Mouse (Mus musculus): Measurements from ENCODE around the gene Smagp. TPM values are rescaled to one million over a fixed set of nuclear protein-coding genes. Genes with fewer than 3 reads are reported as not detected.

The Smagp gene
- total and polyA plus RNA-seq, 3 experiments, result 0.55 to 7.0 (median 3.2) TPM

GRCm38 (mm10) chr15:100575366-100575765, 61.4 kb downstream of the Smagp start:
- DNase-seq (ENCODE audit: extremely low read depth), result no peak
- peaks cover 0 to 15% of the 10 kb centered on the region in 2 experiments for H3K36me3 ChIP-seq (replicated peaks in 1 of 2; ENCODE audit: control insufficient read depth in 1 of 2, insufficient read depth in 1 of 2, low read length in 1 of 2)
- TF ChIP-seq NELFE (IDR thresholded peaks at IDR 0.05; ENCODE audit: low read depth, low read length) (no peak), TCF12 (IDR thresholded peaks at IDR 0.05; ENCODE audit: low read depth, low read length) (no peak), EP300 (IDR thresholded peaks at IDR 0.05; ENCODE audit: low read length) (no peak), JUND (conservative IDR thresholded peaks at IDR 0.05; ENCODE audit: low read depth, low read length) (no peak), ZC3H11A (IDR thresholded peaks at IDR 0.05; ENCODE audit: low read depth, low read length) (no peak), USF2 (conservative IDR thresholded peaks at IDR 0.05; ENCODE audit: low read depth, low read length) (no peak), UBTF (IDR thresholded peaks at IDR 0.05; ENCODE audit: low read depth, low read length) (no peak), JUN (IDR thresholded peaks at IDR 0.05; ENCODE audit: insufficient read depth, low read depth, low read length) (no peak), RAD21 (IDR thresholded peaks at IDR 0.05; ENCODE audit: low read depth, low read length) (no peak), MXI1 (IDR thresholded peaks at IDR 0.05; ENCODE audit: low read depth, low read length) (no peak)
- dilution Hi-C loops (cut with MboI; ENCODE audit: extremely low pct_ligation_motif_present, extremely low pct_unique_long_range_greater_than_20kb, low sequenced_read_pairs), result no loop called here
- in situ Hi-C loops (cut with MboI; ENCODE audit: low pct_ligation_motif_present, low pct_unique_long_range_greater_than_20kb, low sequenced_read_pairs), result no loop called here
- no peaks in the 10 kb centered on the region for H3K4me1 ChIP-seq (ENCODE audit: control insufficient read depth in 1 of 2, insufficient read depth in 2 of 2)
- H3K4me3 ChIP-seq (replicated peaks in 1 of 3; ENCODE audit: low read depth in 2 of 3, low read length in 2 of 3, poor library complexity in 1 of 3), result no peak overlapping the region
- no peaks in the 10 kb centered on the region for H3K27me3 ChIP-seq (replicated peaks)
- no peak overlapping the region for H3K9ac ChIP-seq (ENCODE audit: insufficient read depth, low read depth)
- no peaks in the 10 kb centered on the region for H3K9me3 ChIP-seq (replicated peaks; ENCODE audit: low read length)
- H3K79me2 ChIP-seq (replicated peaks; ENCODE audit: control insufficient read depth, extremely low read depth, insufficient read depth, poor library complexity, severe bottlenecking), result no peaks in the 10 kb centered on the region
- no peak overlapping the region for H3K4me2 ChIP-seq (ENCODE audit: insufficient read depth, low read depth, poor library complexity, severe bottlenecking)
- H3K27ac ChIP-seq (ENCODE audit: insufficient read depth, low read depth), result no peak overlapping the region

GRCm38 (mm10) chr15:100574378-100574777, 62.4 kb downstream of the Smagp start:
- Histone ChIP-seq H3K36me3 (replicated peaks in 1 of 2; ENCODE audit: control insufficient read depth in 1 of 2, insufficient read depth in 1 of 2, low read length in 1 of 2) (peaks cover 0 to 10% of the 10 kb centered on the region in 2 experiments), H3K9me3 (replicated peaks; ENCODE audit: low read length) (no peaks in the 10 kb centered on the region), H3K4me2 (ENCODE audit: insufficient read depth, low read depth, poor library complexity, severe bottlenecking) (no peak overlapping the region), H3K4me1 (ENCODE audit: control insufficient read depth in 1 of 2, insufficient read depth in 2 of 2) (no peaks in the 10 kb centered on the region), H3K4me3 (replicated peaks in 1 of 3; ENCODE audit: low read depth in 2 of 3, low read length in 2 of 3, poor library complexity in 1 of 3) (no peak overlapping the region), H3K27me3 (replicated peaks) (no peaks in the 10 kb centered on the region), H3K27ac (ENCODE audit: insufficient read depth, low read depth) (no peak overlapping the region), H3K9ac (ENCODE audit: insufficient read depth, low read depth) (no peak overlapping the region), H3K79me2 (replicated peaks; ENCODE audit: control insufficient read depth, extremely low read depth, insufficient read depth, poor library complexity, severe bottlenecking) (no peaks in the 10 kb centered on the region)
- DNase-seq (ENCODE audit: extremely low read depth), result no peak
- TF ChIP-seq USF1 (IDR thresholded peaks at IDR 0.05; ENCODE audit: low read depth, low read length) (no peak), NRF1 (IDR thresholded peaks at IDR 0.05; ENCODE audit: low read depth, low read length) (no peak), MAX (IDR thresholded peaks at IDR 0.05; ENCODE audit: low read length) (no peak)
- in situ Hi-C loops (cut with MboI; ENCODE audit: low pct_ligation_motif_present, low pct_unique_long_range_greater_than_20kb, low sequenced_read_pairs) (no loop called here), dilution Hi-C loops (cut with MboI; ENCODE audit: extremely low pct_ligation_motif_present, extremely low pct_unique_long_range_greater_than_20kb, low sequenced_read_pairs) (no loop called here)

GRCm38 (mm10) chr15:100573946-100574345, 62.8 kb downstream of the Smagp start:
- dilution Hi-C loops (cut with MboI; ENCODE audit: extremely low pct_ligation_motif_present, extremely low pct_unique_long_range_greater_than_20kb, low sequenced_read_pairs), result no loop called here
- in situ Hi-C loops (cut with MboI; ENCODE audit: low pct_ligation_motif_present, low pct_unique_long_range_greater_than_20kb, low sequenced_read_pairs), result no loop called here

More at GRCm38 (mm10) chr15:100573946-100574345, 62.8 kb downstream of the Smagp start:
- H3K36me3 ChIP-seq (replicated peaks in 1 of 2; ENCODE audit: control insufficient read depth in 1 of 2, insufficient read depth in 1 of 2, low read length in 1 of 2), result peaks cover 0 to 7% of the 10 kb centered on the region in 2 experiments
- no peak for DNase-seq (ENCODE audit: extremely low read depth)
- no peaks in the 10 kb centered on the region for H3K4me1 ChIP-seq (ENCODE audit: control insufficient read depth in 1 of 2, insufficient read depth in 2 of 2)
- no peak overlapping the region for H3K4me2 ChIP-seq (ENCODE audit: insufficient read depth, low read depth, poor library complexity, severe bottlenecking)
- no peak overlapping the region for H3K27ac ChIP-seq (ENCODE audit: insufficient read depth, low read depth)
- no peaks in the 10 kb centered on the region for H3K27me3 ChIP-seq (replicated peaks)
- H3K4me3 ChIP-seq (replicated peaks in 1 of 3; ENCODE audit: low read depth in 2 of 3, low read length in 2 of 3, poor library complexity in 1 of 3), result no peak overlapping the region
- H3K79me2 ChIP-seq (replicated peaks; ENCODE audit: control insufficient read depth, extremely low read depth, insufficient read depth, poor library complexity, severe bottlenecking), result no peaks in the 10 kb centered on the region
- no peak for TF ChIP-seq USF2 (conservative IDR thresholded peaks at IDR 0.05; ENCODE audit: low read depth, low read length)
- no peak for TF ChIP-seq PAX5 (IDR thresholded peaks at IDR 0.05; ENCODE audit: low read length)
- TF ChIP-seq MAFK (IDR thresholded peaks at IDR 0.05; ENCODE audit: insufficient replicate concordance, low read length), result no peak
- TF ChIP-seq MAX (IDR thresholded peaks at IDR 0.05; ENCODE audit: low read length), result no peak
- no peak for TF ChIP-seq SIN3A (IDR thresholded peaks at IDR 0.05; ENCODE audit: low read length)
- no peak for TF ChIP-seq MAZ (IDR thresholded peaks at IDR 0.05; ENCODE audit: low read depth, low read length)
- no peak for TF ChIP-seq JUN (IDR thresholded peaks at IDR 0.05; ENCODE audit: insufficient read depth, low read depth, low read length)
- no peak for TF ChIP-seq ZC3H11A (IDR thresholded peaks at IDR 0.05; ENCODE audit: low read depth, low read length)
- no peak for TF ChIP-seq POLR2A (IDR thresholded peaks at IDR 0.05; ENCODE audit: low read depth, low read length)
- no peak for TF ChIP-seq IRF4 (IDR thresholded peaks at IDR 0.05; ENCODE audit: low read depth, low read length)
- no peak for TF ChIP-seq USF1 (IDR thresholded peaks at IDR 0.05; ENCODE audit: low read depth, low read length)
- TF ChIP-seq CHD2 (IDR thresholded peaks at IDR 0.05; ENCODE audit: low read length), result no peak
- no peak overlapping the region for H3K9ac ChIP-seq (ENCODE audit: insufficient read depth, low read depth)
- no peaks in the 10 kb centered on the region for H3K9me3 ChIP-seq (replicated peaks; ENCODE audit: low read length)
